Mouse (Mus musculus): ENCODE data around the gene Kcnip4.

DNA sequence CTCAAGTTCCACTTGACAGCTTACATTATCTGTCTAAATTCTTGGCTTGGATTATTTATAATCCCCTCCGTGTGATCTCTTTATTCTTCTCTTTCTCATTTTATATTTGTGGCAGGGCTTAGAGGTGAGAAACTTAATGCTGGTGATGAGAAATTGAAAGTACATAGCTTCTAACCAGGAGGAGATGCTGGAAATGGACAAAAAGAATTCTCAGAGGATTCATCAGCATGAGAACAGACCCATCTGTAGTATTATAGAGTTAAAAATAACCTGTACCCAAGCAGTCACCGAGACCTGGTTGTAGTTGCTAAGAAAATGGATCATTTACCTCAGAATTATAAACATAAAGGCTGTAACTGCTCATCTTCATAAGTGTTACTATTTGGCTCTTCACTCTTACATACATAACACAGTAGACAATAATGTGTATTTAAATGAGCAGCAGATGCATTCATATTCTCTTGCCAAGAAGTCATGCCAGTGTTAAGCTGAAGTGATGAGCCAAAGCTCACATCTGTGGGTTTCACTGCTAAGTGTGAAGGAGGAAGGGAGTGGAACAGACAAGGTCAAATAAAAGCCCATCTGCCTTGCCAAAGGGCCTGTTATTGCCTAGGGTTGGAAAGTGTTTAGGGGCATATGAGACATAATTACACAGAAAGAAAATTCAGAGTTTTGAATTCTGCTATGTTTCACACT, 374.4 kb downstream of the Kcnip4 start:
- no peak for TF ChIP-seq ZC3H11A (IDR thresholded peaks at IDR 0.05; ENCODE audit: borderline replicate concordance, low read depth, low read length)
- TF ChIP-seq ZNF384 (IDR thresholded peaks at IDR 0.05; ENCODE audit: low read depth, low read length) = no peak

All from ES-E14 (cell line).